Mouse (Mus musculus): Measurements from ENCODE around the gene Olfr373. TPM values are rescaled to one million over a fixed set of nuclear protein-coding genes. Genes with fewer than 3 reads are reported as not detected.
"Not testable (repeated sequence)": the region's sequence is repeated elsewhere in the genome, so short reads cannot be mapped to it uniquely, and the experiment has no call there.

Gene Olfr373
- total RNA-seq (2017), result not detected in 2 replicates

DNA sequence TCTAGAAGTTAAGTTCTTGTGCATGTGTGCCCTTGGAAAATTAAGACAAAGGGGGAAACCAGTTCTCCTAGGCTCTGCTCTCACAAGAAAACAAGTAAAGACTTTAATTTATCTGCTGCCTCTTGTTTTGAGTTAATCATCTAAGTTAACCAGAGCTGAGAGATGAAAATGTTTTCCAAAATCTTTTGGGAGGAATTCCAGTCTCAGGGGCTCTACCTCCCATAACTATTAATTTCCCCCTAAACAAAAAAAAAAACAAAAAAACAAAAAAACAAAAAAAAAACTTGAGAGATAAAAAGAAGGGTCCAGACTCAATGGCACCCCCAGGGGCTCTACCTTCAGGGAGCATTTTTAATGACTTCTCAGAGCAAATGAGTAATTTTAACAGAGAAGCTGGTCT is at the start of gene Olfr373:
TSS of gene Olfr373 (plus strand) at position 301 of the 400 bp plus-strand sequence.
- ATAC-seq (replicated peaks; ENCODE audit: low read depth, poor library complexity, severe bottlenecking), result not testable (repeated sequence)

DNA sequence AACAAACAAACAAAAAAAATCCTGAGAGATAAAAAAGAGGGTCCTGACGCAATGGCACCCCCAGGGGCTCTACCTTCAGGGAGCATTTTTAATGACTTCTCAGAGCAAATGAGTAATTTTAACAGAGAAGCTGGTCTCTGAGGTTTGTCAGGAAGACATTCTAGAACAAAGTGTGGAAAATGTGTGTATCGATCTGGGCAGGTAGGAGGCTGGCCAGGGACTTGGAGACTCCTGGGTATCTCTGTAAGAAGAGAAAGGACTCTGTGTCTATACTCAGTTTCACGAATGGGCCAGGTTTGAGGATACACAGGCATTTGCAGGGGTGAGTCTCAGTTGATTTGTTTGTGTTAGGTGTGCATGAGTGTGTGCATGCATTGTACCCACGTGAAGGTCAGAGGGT is 42.1 kb upstream of the Olfr373 start, which contains the start of gene Olfr372:
TSS of gene Olfr372 (plus strand) at position 301 of the 400 bp plus-strand sequence.
- ATAC-seq (replicated peaks; ENCODE audit: low read depth, poor library complexity, severe bottlenecking), result not testable (repeated sequence)

DNA sequence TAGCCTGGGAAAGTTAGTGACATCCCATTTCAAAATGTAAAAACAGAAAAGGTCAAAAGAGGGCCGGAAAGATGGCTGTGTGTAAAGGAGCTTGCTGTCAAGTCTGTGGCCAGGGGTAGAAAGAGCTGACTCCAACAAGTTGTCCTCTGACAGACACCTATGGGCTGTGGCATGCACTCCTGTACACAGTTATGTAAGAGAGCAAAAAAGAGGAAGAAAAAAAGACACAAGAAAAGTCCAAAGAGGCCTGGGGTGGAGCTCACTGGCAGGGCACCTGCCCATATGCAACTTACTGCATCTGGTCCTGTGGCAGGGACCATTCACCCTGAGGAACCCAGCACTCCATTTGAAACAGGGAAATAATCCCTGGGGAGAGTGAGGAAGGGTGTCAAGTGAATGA is 40.5 kb upstream of the Olfr373 start:
- peak; percentile 29; the same call in 1 of the 2 replicates for ATAC-seq (replicated peaks; ENCODE audit: low read depth, poor library complexity, severe bottlenecking)

DNA sequence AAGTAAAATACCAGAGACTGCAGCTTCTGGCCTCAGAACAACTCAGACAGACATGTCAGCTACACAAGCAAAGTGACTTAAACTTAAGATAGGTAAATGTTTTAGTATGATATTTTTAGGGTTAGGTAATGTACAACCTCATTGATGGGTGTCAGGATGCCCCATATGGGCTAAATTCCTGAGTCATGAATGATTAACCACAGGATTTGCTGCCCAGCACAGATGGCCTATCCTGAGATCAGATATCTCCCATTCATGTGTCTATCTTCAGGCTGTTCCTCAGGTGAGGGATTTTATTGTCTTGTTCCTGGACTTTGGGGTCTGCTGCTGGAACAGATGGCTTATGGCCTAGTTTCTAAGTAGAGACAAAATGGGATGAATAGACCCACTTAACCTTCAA is 28.3 kb upstream of the Olfr373 start:
- not testable (repeated sequence) for ATAC-seq (replicated peaks; ENCODE audit: low read depth, poor library complexity, severe bottlenecking)

DNA sequence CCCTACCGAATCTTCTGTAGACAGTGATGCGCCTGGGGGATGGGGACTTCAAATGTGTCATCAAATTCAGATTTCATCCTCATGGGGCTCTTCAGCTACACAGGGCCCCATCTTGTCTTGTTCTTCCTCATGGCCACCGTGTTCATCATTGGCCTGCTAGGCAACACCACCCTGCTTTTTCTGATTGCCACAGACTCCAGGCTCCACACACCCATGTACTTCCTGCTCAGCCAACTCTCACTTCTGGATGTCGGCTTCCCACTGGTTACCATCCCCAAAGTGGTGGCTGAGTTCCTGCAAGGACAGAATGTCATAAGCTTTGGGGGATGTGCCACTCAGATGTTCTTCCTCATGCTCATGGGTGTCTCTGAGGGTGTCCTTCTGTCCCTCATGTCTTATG is 25.3 kb upstream of the Olfr373 start:
- not testable (repeated sequence) for ATAC-seq (replicated peaks; ENCODE audit: low read depth, poor library complexity, severe bottlenecking)

DNA sequence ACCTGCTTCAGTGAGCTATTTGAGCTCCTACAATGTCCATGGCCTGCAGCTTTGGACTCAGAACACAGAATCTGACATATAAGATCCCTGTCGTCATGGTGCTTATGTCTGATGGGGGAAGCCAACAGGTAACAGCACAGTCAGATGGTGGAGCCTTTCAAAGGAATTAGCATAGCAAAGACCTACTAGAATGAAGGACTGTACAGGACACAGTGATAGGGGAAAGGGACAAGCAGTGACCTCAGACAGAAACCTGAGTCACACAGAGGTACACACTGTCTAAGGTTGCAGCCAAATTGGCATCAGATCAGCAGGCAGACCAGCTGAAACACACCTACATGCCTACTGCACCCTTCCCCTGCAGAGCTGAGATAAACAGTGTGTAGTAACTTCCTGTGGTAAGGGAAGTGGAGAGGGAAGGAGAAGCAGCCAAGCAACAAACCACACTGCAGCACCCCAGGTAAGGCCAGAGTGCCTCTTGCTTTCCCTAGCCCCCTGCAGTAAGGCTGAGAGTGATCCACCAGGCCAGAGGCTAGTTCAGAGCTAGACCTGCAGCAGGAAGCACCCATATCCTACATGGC is 16.1 kb upstream of the Olfr373 start:
- peak; percentile 86 for ATAC-seq (replicated peaks; ENCODE audit: low read depth, poor library complexity, severe bottlenecking)

DNA sequence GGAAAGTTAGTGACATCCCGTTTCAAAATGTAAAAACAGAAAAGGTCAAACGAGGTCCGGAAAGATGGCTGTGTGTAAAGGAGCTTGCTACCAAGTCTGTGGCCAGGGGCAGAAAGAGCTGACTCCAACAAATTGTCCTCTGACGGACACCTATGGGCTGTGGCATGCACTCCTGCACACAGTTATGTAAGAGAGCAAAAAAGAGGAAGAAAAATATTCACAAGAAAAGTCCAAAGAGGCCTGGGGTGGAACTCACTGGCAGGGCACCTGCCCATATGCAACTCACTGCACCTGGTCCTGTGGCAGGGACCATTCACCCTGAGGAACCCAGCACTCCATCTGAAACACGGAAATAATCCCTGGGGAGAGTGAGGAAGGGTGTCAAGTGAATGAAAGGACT is 1.8 kb downstream of the Olfr373 start:
- peak; percentile 56 for ATAC-seq (replicated peaks; ENCODE audit: low read depth, poor library complexity, severe bottlenecking)

DNA sequence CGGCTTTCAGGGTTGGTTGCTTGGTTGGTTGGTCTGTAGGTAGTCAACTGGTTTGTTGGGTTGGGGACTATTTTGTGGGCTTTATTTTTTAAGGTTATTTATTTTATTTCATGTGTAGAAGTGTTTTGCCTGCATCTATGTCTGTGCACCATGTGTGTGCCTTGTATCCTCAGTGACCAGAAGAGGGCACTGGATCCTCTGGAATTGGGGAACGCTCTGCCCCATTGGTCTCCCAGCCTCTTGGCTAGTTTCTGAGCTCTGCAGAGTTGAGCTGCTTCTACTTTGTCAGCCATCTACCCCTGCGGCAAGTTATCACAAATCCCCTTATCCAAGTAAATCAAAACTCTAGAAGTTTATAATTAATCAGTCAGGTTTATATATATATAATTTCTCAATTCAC is 4.6 kb downstream of the Olfr373 start:
- not testable (repeated sequence) for ATAC-seq (replicated peaks; ENCODE audit: low read depth, poor library complexity, severe bottlenecking)

DNA sequence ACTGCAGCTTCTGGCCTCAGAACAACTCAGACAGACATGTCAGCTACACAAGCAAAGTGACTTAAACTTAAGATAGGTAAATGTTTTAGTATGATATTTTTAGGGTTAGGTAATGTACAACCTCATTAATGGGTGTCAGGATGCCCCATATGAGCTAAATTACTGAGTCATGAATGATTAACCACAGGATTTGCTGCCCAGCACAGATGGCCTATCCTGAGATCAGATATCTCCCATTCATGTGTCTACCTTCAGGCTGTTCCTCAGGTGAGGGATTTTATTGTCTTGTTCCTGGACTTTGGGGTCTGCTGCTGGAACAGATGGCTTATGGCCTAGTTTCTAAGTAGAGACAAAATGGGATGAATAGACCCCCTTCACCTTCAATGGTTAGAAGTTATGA is 13.7 kb downstream of the Olfr373 start:
- not testable (repeated sequence) for ATAC-seq (replicated peaks; ENCODE audit: low read depth, poor library complexity, severe bottlenecking)

DNA sequence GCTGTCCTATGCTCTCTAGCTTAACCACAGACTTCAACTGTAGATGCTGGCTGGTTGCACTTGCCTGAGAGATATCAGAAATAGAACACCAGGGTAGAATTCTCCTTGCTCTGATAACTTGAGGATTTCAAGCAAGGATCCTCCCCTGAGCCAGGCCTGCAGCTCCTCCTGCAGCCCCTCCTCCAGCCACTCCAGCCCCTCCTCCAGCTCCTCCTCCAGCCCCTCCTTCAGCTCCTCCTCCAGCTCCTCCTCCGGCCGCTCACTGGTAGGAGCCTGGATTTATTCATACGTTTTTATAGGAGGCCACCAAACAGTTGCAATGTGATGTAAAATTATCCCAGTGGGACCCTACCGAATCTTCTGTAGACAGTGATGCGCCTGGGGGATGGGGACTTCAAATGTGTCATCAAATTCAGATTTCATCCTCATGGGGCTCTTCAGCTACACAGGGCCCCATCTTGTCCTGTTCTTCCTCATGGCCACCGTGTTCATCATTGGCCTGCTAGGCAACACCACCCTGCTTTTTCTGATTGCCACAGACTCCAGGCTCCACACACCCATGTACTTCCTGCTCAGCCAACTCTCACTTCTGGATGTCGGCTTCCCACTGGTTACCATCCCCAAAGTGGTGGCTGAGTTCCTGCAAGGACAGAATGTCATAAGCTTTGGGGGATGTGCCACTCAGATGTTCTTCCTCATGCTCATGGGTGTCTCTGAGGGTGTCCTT is 16.6 kb downstream of the Olfr373 start:
- peak; percentile 69; the same call in 1 of the 2 replicates for ATAC-seq (replicated peaks; ENCODE audit: low read depth, poor library complexity, severe bottlenecking)

DNA sequence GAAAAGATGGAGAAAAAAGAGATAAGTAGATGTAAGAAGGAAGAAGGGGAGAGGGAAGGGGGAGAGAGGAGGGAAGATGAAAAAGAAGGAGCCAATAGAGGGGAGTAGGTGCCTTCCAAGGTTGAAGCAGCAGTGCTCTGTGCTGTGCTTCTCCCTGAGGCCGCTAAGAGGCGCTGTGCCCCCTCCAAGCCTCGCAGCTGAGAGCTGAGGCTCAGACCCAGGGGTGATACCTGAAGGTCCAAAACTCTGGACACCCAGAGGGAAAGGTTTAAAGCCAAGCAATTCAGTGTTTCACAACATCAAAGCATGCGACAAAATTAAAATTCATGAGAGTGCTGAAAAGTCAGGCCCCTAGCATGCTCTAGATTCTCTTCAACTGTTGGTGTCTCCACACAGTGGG is 22.2 kb downstream of the Olfr373 start:
- ATAC-seq (replicated peaks; ENCODE audit: low read depth, poor library complexity, severe bottlenecking), result no peak

DNA sequence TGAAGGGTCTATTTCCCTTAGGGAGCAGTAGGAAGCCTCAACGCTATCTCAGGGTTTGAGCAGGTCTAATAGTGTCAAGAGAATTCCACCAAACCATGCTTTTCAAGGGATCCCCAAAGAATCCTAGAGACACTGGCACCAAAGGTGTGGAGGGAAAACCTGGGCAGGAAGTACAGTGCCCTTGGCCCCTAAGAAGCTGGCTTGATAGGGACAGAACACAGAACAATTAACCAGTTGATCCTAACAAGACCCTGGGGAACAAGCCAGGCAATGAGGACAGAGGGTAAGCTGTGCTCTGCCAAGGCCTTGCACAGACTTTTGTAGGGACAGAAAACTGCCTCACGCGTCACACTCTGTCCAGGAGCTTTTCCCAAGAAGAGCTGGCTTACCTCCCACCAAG is 23.8 kb downstream of the Olfr373 start, which contains the start of gene Olfr374:
TSS of gene Olfr374 (plus strand) at position 301 of the 400 bp plus-strand sequence.
- ATAC-seq (replicated peaks; ENCODE audit: low read depth, poor library complexity, severe bottlenecking), result no peak

DNA sequence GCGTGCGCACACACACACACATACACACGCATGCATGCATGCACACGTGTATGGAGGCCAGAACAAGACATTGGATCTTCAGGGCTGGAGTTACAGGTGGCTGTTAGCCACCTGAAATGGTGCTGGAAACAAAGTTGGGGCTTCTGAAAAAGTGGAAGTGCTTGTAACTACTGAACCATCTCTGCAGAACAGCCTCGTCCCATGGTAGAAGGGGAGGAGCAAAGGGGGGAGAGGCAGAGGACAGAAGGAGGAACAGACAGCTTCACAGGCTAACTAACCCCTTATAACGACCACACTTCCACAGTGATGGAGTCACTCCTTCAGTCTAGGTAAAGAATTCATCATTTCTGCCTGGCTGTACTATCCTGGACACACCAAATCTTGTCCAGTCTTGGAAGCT is 27.9 kb downstream of the Olfr373 start:
- peak; percentile 65 for ATAC-seq (replicated peaks; ENCODE audit: low read depth, poor library complexity, severe bottlenecking)

DNA sequence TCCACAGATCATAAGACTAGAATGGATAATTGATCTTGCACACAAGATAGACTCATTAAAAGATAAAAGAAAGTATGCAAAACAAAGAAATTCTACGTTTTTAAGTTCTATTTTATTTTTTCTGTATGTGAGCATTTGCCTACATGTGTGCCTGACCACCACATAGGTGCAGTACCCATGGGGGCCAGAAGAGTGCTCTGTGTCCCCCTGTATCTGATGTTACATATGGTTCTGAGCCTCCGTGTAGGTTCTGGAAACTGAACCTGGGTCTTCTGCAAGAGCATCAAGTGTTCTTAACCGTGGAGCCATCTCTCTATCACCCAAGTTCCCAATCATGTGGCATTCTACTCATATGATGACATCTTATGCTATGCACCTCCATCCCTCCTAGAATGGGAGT is 29.5 kb downstream of the Olfr373 start:
- no peak for ATAC-seq (replicated peaks; ENCODE audit: low read depth, poor library complexity, severe bottlenecking)

DNA sequence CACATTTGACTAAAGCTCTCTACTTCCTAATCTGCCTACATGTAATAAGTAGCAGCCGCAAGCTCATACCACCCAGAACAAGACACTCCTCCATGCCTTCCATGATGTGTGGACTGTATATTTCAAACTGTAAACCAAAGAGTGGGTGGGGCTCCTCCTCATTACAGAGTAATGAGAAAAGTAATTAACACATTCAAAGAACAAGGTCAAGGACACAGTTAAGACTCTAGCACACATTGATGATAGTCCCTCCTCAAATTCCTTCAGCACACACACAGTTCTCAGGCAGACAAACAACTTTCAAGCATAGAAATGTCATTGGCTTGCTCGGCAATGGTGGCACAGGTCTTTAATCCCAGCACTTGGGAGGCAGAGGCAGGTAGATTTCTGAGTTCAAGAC is 32.2 kb downstream of the Olfr373 start:
- no peak for ATAC-seq (replicated peaks; ENCODE audit: low read depth, poor library complexity, severe bottlenecking)

DNA sequence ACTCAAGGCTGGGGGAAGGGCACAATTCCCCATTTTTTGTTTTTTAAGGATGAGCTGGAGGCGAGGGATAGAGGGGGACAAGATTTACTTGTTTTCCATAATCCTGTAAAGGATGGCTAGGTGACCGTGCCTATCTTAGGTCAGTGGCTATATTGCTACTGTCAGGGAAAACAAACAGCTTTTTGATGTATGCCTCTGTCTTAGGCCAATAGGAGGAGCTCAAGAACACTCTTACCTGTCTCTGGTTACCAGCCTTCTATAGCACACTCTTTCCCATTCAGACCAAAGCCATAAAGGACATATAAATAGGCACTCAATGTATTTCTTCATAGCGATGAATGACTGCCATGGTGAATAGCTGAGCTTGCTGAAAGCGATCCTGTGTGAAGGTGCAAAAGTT is 35.6 kb downstream of the Olfr373 start:
- ATAC-seq (replicated peaks; ENCODE audit: low read depth, poor library complexity, severe bottlenecking), result no peak

DNA sequence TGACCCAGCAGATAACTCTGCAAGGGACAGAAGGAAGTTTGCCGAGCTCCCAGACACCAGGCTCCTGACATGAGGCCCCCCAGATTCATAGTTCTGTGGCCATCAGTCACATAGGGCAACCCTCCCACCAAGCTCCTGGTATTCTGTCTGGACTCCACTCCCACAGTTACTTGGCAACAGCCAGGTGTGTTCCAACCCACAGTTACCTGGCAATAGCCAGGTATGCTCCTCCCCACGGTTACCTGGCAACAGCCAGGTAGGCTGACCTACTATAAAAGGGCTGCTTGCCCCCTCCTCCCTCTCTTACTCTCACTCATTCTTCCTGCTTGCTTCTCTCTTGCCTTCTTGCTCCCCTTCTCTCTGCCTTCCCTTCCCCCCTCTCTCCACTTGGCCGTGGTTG is 38.5 kb downstream of the Olfr373 start:
- not testable (repeated sequence) for ATAC-seq (replicated peaks; ENCODE audit: low read depth, poor library complexity, severe bottlenecking)

DNA sequence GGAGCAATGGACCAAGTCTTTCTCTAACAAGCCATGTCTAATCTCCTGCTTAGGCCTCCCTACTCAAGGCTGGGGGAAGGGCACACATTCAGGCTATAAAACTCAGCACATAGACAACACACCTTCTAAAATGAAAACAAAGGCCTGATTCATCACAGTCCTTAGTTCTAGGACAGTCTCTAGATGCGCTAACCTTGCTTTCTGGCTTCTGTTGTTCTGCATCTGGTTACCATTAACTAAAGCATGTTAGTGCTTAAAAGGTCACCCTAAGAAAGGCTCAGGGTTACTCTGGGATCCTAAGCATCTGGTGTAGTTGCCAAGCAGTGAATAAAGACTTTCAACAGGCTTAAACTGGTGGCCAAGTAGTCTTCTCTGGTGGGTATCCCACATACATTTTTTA is 39.0 kb downstream of the Olfr373 start:
- ATAC-seq (replicated peaks; ENCODE audit: low read depth, poor library complexity, severe bottlenecking), result no peak

DNA sequence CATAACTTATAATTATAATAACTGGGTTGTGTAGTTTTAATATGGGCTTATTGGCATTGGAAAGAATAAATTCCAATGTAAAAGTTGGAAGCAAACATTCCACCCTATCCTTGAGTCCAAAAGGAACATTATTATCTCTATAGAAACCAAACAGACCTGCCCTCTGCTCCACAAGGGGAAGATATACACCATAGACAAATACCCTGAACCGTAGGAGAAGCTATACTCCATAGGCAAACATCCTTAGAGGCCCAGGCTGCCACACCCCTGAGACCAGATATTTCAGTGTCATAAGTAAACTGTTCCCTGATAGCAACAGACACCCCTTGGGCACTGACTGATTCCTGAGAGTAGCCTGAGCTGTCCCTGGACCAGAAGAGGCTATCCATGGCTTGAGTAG is 44.9 kb downstream of the Olfr373 start:
- no peak for ATAC-seq (replicated peaks; ENCODE audit: low read depth, poor library complexity, severe bottlenecking)

DNA sequence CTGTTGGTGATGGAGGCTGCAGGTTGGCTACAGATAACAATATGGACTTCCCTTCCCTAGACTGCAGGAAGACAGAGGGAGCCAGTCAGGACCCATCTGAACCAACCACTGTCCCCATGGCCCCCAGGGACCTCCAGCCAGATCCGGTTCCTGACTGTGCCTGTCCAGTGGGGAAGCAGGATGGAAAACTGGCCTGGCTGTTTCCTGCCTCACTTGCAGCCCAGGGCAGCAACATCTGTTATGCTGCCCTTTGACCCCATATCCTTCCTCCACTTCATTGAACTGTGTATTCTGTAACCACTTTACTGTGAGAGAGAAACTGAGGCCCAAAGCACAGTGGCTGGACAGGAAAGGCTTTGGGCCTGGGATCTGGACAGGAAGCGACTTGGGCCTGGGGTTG is 48.3 kb downstream of the Olfr373 start:
- no peak for ATAC-seq (replicated peaks; ENCODE audit: low read depth, poor library complexity, severe bottlenecking)

DNA sequence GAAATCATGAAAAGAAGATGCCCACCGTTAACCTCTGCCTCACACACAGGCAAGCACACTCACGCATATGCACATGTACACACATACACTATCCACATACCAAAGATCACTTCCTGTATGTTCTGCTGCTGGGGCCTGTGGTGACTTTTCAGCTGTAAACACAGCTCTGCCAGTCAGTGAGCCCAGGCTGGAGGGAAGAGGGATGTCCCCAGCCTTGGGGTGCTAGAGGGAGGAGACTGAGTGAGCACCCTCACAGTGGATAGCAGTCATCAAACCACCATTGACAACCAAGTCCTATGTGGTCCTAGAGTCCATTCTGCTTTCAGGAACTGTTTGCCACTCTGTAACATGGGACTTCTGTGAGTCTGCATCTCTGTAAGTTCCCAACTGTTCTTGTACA is 48.9 kb downstream of the Olfr373 start:
- peak; percentile 21; the same call in 1 of the 2 replicates for ATAC-seq (replicated peaks; ENCODE audit: low read depth, poor library complexity, severe bottlenecking)

DNA sequence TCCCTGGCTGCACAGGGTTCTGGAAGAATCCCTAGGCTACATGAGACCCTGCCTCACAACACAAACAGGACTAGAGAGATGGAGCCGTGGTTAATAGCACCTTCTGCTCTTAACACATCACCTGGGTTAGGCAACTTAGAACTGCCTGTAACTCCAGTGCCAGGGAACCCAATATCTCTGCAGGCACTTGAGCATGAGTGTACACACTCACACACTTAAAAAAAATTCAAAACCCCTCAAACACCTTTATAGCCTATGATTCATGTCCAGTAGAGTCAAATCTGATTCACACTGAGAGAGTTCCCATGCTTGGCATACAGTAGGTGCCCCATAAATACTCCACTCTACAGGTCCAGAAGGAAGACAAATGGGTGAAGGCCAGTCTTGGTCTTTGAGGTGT is 49.4 kb downstream of the Olfr373 start:
- no peak for ATAC-seq (replicated peaks; ENCODE audit: low read depth, poor library complexity, severe bottlenecking)
